Mouse (Mus musculus): ENCODE results near the gene Ablim1.

The Ablim1 gene

GRCm38 (mm10) chr19:57127523-57127922 lies 187.2 kb downstream of the Ablim1 start:
- no peak for DNase-seq (ENCODE audit: low read depth, low spot score)

GRCm38 (mm10) chr19:57126950-57127349 lies 187.8 kb downstream of the Ablim1 start:
- no peak for DNase-seq (ENCODE audit: low read depth, low spot score)

- no peak for DNase-seq (ENCODE audit: low read depth, low spot score)
These were observed 189.8 kb downstream of the Ablim1 start for GRCm38 (mm10) chr19:57124906-57125305.

GRCm38 (mm10) chr19:57124138-57124519 lies 190.6 kb downstream of the Ablim1 start:
- no peak for DNase-seq (ENCODE audit: low read depth, low spot score)

- no peak for DNase-seq (ENCODE audit: low read depth, low spot score)
These were observed 191.1 kb downstream of the Ablim1 start for GRCm38 (mm10) chr19:57123503-57124137.

- DNase-seq (ENCODE audit: low read depth, low spot score), result no peak
These were observed 192.5 kb downstream of the Ablim1 start for GRCm38 (mm10) chr19:57122261-57122660.

DNA sequence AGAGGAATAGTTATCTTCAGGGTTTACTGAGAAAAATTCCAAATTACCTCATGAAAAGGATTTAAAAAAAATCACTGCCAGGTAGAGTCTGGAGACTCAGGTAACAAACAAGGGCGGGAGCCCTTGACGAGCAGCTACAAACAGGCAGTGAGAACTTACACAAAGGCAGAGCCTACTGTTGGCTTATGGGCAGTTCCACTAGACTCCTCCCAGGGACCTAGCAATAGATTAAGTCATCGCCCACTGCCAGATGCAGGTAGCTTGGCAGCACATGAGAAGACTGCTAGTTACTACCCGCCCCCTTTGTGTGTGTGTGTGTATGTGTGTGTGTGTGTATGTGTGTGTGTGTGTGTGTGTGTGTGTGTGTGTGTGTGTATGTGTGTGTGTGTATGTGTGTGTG lies 193.7 kb downstream of the Ablim1 start:
- DNase-seq (ENCODE audit: low read depth, low spot score), result no peak

DNA sequence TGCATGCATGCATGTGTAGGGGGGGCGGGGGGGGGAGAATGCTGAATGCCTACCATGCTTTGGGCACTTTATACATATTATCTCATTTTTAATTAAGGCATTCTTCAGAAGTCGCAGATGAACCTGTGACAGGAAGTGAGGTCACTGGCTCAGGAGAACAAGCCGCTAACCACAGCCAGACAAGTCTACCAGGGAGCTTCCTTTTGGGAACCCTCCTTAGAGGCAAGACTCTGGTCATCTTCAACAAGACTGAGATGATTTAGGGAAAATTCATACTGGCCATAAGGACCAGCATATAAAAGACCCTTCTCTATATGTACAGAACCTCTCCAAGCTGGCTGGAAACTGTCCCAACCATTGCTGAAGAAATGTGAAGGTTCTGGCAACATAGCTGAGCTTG lies 195.1 kb downstream of the Ablim1 start:
- no peak for DNase-seq (ENCODE audit: low read depth, low spot score)

DNA sequence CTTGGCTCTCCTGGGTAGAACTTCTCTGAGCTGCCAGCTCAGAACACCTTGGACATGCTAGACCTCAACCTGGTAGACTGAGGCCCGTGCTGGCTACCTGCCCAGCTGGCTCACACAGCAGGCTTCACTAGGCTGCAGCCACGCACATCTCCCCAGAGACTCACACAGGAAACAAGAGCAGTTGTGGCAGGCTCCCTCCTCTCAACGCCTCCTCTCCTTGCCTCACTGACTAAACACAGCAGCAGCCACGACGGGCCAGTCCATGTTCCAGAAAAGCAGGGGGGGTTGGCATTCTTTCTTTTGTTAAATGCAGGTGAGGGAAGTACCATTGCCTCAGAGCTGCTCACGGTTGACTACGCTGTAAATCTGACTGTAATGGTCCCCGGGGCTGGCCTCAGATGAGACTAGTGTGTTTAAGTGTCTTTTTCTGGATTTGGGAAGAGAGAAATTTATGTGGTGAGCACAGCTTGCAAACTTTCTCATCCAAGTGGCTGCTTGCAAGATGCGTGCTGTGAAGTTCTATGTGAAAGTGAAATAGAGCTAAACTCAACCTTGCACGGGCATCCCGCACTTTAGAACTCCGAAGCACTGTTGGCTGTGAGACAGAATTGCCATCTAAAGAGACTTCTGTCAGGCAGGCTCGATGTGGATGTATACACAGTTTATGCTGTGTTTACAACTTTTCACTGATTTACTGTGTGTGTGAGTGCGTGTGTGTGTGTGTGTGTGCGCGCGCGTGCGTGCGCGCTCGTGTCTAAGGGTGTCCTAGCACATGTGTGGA lies 195.7 kb downstream of the Ablim1 start:
- DNase-seq (ENCODE audit: low read depth, low spot score), result peak; percentile 85

DNA sequence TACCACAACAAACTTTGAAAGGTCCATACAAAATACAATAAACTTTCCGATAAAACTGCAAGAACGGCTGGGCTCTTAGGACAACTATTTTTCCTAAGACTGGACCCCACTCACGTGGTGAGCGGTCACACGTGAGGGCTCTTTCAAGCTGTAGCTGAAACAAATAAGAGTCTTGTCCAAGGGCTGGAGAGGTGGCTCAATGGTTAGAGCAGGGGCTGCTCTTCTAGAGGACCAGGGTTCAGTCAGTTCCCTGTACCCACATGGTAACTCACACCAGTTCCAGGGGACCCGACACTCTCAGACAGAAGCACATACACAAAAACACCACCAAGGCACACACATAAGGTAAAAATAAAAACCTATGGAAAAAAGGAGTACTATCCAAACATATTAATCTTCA lies 197.0 kb downstream of the Ablim1 start:
- DNase-seq (ENCODE audit: low read depth, low spot score), result no peak

- DNase-seq (ENCODE audit: low read depth, low spot score), result no peak
These were observed 197.7 kb downstream of the Ablim1 start for GRCm38 (mm10) chr19:57116871-57117501.

DNA sequence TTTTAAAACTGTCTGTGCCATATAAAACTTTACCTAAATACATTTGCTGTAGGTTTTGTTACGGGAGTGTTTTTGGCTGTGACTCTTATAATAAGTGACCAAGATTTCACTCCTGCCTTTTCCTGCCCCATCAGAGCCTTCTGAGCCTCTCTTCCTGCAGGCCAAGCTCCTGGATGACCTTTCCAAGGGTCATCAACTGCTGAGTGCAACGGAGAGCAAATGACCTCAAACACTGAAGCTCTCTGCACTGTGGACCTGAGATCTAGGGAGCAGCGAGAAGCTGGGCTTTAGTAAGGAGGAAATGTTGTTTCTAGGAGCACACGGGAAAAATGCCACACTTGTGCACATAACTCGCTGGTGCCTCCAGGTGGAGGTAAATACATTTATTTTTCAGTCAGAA lies 199.0 kb downstream of the Ablim1 start:
- DNase-seq (ENCODE audit: low read depth, low spot score), result no peak

DNA sequence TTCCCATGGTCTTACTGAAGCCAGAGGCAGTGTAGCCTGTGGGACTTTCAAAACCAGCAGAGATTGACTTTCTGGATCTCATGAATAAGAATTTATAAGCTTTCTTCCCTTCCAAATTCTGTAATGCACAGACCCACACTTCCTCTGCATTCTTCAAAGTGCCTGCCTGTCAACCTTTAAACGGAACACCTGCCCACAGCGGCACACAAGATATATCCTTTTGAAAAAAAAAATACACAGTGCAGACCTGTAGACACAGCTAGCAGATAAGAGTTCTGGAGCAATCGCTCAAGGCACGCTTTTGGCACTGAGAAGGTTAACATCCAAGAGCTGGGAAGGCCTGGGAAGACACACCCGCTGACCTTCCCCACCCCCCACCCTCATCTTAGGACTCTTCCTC lies 199.8 kb downstream of the Ablim1 start:
- no peak for DNase-seq (ENCODE audit: low read depth, low spot score)

GRCm38 (mm10) chr19:57113975-57114374 lies 200.7 kb downstream of the Ablim1 start:
- DNase-seq (ENCODE audit: low read depth, low spot score), result no peak

GRCm38 (mm10) chr19:57112816-57113406 lies 201.8 kb downstream of the Ablim1 start:
- DNase-seq (ENCODE audit: low read depth, low spot score), result no peak

GRCm38 (mm10) chr19:57112231-57112815 lies 202.4 kb downstream of the Ablim1 start:
- DNase-seq (ENCODE audit: low read depth, low spot score), result no peak

GRCm38 (mm10) chr19:57111301-57111700 lies 203.4 kb downstream of the Ablim1 start:
- no peak for DNase-seq (ENCODE audit: low read depth, low spot score)

- DNase-seq (ENCODE audit: low read depth, low spot score), result no peak
These were observed 205.1 kb downstream of the Ablim1 start for GRCm38 (mm10) chr19:57109620-57110019.

DNA sequence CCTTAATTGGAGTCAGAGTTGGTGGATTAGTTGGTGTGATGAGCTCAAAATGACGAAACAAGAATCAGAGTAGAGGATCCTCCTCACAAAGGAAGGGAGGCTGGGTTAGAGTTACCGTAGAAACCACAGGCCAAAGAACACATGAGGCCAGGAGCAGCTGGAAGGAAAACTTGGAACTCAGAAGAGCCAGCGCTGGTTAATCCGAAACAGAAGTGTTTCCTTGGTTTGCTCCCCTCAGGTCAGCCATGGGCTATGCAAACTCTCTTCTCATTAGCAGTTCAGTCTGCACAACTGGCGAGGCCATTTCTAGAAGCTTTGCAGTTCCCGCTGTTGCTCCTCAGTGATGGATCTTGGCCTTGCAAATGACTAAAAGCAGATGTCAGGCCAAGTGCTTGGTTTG lies 208.2 kb downstream of the Ablim1 start:
- no peak for DNase-seq (ENCODE audit: low read depth, low spot score)

DNA sequence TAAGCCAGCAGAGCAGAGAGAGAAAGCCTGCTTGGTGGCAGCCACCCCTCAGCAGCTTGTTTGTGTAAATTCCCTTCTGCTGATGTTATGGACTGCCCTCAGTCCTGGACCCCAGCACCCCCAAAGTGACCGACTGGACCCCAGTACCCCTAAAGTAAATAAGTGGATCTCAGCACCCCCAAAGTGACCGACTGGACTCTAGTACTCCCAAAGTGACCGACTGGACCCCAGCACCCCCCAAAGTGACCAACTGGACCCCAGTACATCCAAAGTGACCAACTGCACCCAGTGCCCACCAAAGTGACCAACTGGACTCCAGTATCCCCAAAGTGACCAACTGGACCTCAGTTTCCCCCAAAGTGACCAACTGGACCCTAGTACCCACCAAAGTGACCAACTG lies 208.7 kb downstream of the Ablim1 start:
- DNase-seq (ENCODE audit: low read depth, low spot score), result no peak

- no peak for DNase-seq (ENCODE audit: low read depth, low spot score)
These were observed 209.6 kb downstream of the Ablim1 start for GRCm38 (mm10) chr19:57105156-57105555.

DNA sequence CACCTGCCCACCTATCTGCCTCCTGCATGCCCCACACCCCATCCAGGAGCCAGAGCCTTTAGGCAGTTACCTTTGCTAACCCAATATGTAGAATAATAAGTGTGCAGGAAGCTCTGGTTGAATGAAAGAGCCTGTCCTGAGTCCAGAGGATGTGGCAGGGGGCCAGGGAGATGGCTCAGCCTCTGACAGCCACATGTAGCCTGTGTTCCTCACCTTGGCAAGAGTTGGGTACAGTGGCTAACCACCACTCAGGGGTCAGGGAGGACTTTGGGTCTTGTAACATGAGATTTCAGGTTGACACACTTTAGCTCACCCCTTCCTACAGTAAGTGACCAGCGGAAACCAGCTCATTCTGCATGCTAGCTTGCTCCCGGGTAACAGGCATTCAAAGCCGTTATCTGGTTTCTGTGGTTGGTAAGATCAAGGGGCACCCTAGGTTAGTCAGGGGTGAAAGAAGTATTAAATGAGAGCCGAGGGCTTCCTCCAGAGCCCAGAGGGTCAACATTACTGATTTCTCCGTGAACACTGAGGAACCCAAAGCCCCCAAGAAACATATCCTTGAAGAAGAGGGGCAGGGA lies 210.5 kb downstream of the Ablim1 start:
- no peak for DNase-seq (ENCODE audit: low read depth, low spot score)

Measured in R1 (cell line).